Mouse (Mus musculus) neural tube, embryonic 13.5 days (tissue): Measurements from ENCODE around the gene Lrmp. TPM values are rescaled to one million over a fixed set of nuclear protein-coding genes. Genes with fewer than 3 reads are reported as not detected.
A peak's percentile ranks its signal among the peaks of the same experiment; 100 is the strongest.

Source experiments
- ATAC-seq: fragments of 200-750 bp; cut with Nextera tagmentation; 2 replicates; pipeline ENCODE4 v1.8.0; 2017; ENCODE audit warnings: low read depth, mild to moderate bottlenecking, moderate TSS enrichment, moderate library complexity
- H3K27ac ChIP-seq: fragments of 300-500 bp; sonication (generic); replicated peaks from 2 replicates; pipeline ENCODE4 v1.5.1; 2015; ENCODE audit warnings: moderate library complexity, mild to moderate bottlenecking, inconsistent platforms
- H3K27me3 ChIP-seq: fragments of 300-500 bp; sonication (generic); 2 replicates; pipeline ENCODE4 v1.6.1; 2015; ENCODE audit warnings: mild to moderate bottlenecking, inconsistent platforms
- H3K36me3 ChIP-seq: fragments of 300-500 bp; sonication (generic); 2 replicates; pipeline ENCODE4 v1.6.1; 2015; ENCODE audit warnings: mild to moderate bottlenecking, inconsistent platforms
- H3K4me1 ChIP-seq: fragments of 300-500 bp; sonication (generic); replicated peaks from 2 replicates; pipeline ENCODE4 v1.6.1; 2015; ENCODE audit warnings: inconsistent platforms
- H3K4me2 ChIP-seq: fragments of 300-500 bp; sonication (generic); 2 replicates; pipeline ENCODE4 v1.6.1; 2015; ENCODE audit warnings: inconsistent platforms, mild to moderate bottlenecking, moderate library complexity
- H3K4me3 ChIP-seq: fragments of 300-500 bp; sonication (generic); 2 replicates; pipeline ENCODE4 v1.5.1; 2015; ENCODE audit warnings: mild to moderate bottlenecking, inconsistent platforms
- H3K9ac ChIP-seq: fragments of 300-500 bp; sonication (generic); 2 replicates; pipeline ENCODE4 v1.6.1; 2015; ENCODE audit warnings: moderate library complexity, mild to moderate bottlenecking, inconsistent platforms
- H3K9me3 ChIP-seq: fragments of 300-500 bp; sonication (generic); 2 replicates; pipeline ENCODE4 v1.6.1; 2016; ENCODE audit warnings: inconsistent platforms
- WGBS: fragments of 180-500 bp; shearing (Covaris S2); methylation state at CpG from one replicate; pipeline ENCODE4 v1.1.7; 2015; 5-methylcytosine and 5-hydroxymethylcytosine counted together
- polyA plus RNA-seq: library from polyadenylated mRNA; unstranded; fragments of >200 nt; fragmentation: Nextera tagmentation; extraction: Ambion mirVana; gene quantifications from 2 replicates; pipeline ENCODE4 v1.2.1, GENCODE M21; 2015

Gene Lrmp
- polyA plus RNA-seq, result 0.93 and 1.0 TPM in 2 replicates

DNA sequence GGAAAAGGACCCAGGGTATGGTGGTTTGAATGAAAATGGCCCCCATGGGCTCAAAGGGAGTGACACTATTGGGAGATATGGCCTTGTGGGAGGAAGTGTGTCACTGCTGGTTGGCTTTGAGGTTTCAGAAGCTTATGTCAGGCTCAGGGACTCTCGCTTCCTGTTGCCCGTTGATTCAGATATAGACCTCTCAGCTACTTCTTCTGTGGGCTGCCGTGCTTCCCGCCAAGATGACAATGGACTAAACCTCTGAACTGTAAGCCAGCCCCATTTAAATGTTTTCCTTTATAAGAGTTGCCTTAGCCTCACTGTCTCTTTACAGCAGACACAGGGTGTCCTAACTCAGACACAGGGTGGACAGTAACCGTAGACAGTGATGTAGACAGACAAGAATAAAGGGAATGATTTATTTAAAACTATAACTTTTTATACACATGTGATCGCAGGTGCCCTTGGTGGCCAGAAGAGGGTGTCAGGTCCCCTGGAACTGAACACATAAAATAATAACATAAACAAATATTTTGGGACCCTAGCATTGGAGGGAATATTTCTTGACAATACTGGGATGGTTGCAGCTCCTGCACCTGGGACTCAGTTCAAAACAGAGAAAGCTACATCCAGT, at the start of gene Lrmp:
Lrmp (plus strand) TSS at position 178 of the 622 bp plus-strand sequence.
- 69% methylated on average over 6 of the region's 6 CpGs for WGBS
- peak within 1 kb of the TSS; percentile 52; the same call in 1 of the 2 replicates for H3K9ac ChIP-seq
- H3K4me1 ChIP-seq, result peaks cover 11% of the 10 kb centered on the region
- H3K27ac ChIP-seq, result peak within 1 kb of the TSS; percentile 65
- H3K9me3 ChIP-seq, result no peaks in the 10 kb centered on the region
- H3K4me3 ChIP-seq, result no peak within 1 kb of the TSS
- H3K27me3 ChIP-seq, result no peaks in the 10 kb centered on the region
- no peak within 1 kb of the TSS for H3K4me2 ChIP-seq
- 0 out of 2 replicates have a peak, but pooled peaks have one; percentile 8 for ATAC-seq
- no peaks in the 10 kb centered on the region for H3K36me3 ChIP-seq

DNA sequence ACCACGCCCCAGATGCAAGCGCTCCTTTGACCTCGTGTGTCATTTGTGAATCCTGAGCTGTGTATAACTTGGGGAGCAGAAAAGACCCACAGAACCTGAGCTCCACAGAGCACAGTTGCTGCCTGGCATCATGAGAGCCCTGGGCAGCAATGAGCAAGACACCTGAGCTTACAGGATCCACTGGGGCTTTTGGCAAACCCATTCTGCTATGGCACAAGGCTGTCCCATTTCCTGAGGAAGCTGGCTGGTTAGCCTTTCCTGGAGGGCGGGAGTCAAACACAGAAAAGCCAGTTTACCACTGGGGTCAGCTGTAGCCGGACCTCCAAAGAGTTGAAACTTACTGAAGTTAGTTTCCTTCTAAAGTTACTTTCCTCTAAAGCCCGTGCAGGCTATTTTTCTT, 49.0 kb upstream of the Lrmp start:
- Histone ChIP-seq H3K27ac (no peak overlapping the region), H3K9ac (no peak overlapping the region), H3K4me3 (no peak overlapping the region), H3K36me3 (no peaks in the 10 kb centered on the region), H3K9me3 (no peaks in the 10 kb centered on the region), H3K4me1 (no peaks in the 10 kb centered on the region), H3K27me3 (no peaks in the 10 kb centered on the region), H3K4me2 (no peak overlapping the region)
- WGBS, result 81% methylated on average over 6 of the region's 6 CpGs
- ATAC-seq, result no peak

DNA sequence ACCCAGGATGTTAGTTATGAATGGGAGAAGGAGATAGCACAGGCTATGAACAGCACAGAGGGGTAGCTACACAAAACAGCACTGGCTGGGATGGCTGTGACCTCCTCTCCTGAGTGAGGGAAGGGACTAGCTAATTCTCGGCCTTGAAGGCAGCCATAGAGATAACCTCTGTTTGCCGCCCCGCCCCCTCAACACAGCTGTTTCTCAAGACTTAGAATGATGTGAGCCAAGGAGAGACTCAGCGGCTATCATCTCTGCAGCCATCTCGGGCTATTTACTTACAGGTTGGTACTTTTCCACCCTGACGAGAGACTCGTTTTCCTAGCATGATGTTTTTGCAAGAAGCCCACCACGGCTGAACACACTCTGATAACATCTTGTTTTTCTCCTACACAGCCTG, 47.8 kb upstream of the Lrmp start:
- Histone ChIP-seq H3K9me3 (no peaks in the 10 kb centered on the region), H3K27ac (no peak overlapping the region), H3K4me1 (no peaks in the 10 kb centered on the region), H3K4me3 (no peak overlapping the region), H3K9ac (no peak overlapping the region), H3K27me3 (no peaks in the 10 kb centered on the region), H3K36me3 (no peaks in the 10 kb centered on the region), H3K4me2 (no peak overlapping the region)
- 87% methylated on average over 8 of the region's 8 CpGs for WGBS
- no peak for ATAC-seq

DNA sequence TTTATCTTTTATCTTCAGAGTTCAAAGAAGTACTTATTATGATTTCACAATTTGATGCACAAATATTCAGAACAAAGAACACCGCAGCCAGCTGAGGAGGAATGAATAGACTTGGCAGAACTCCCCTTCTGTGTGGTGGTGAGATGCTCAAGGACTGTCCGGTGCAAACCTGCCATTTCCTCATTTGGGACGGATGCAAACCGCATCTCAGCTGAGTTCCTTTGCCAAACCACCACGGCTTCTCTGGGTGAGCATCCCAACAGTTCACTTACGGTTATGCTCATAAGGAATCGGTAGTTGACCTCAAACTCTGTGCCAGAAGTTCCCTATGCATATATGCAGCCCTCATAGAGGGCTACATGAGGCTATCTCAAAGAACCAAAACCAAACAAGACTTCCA, 46.1 kb upstream of the Lrmp start:
- H3K4me2 ChIP-seq, result no peak overlapping the region
- H3K4me3 ChIP-seq, result no peak overlapping the region
- H3K4me1 ChIP-seq, result no peaks in the 10 kb centered on the region
- ATAC-seq, result no peak
- no peaks in the 10 kb centered on the region for H3K36me3 ChIP-seq
- H3K27me3 ChIP-seq, result 0 out of 2 replicates have a peak, but pooled peaks cover 3% of the 10 kb centered on the region
- H3K27ac ChIP-seq, result no peak overlapping the region
- no peak overlapping the region for H3K9ac ChIP-seq
- H3K9me3 ChIP-seq, result no peaks in the 10 kb centered on the region
- 96% methylated on average over 7 of the region's 7 CpGs for WGBS

DNA sequence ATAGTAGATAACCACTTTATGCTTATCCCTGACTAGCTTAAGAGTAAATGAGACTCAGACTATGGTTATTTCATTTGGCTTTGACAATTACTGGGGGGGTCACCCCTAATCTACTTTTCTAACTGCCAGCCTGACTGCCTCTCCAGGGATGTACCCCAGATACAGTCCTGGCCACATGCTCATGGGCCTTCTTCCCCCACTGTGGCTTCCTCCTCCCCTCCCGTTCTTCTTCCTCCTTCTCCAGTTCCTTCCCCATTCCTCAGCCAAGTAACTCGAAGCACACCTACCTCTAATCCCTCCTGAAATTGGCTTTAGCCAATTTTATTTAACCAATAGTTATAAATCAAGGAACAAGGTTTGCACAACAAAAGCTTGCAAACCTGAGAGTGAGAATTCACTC, 45.5 kb upstream of the Lrmp start:
- ATAC-seq, result no peak
- Histone ChIP-seq H3K9ac (no peak overlapping the region), H3K9me3 (no peaks in the 10 kb centered on the region), H3K4me3 (no peak overlapping the region), H3K36me3 (no peaks in the 10 kb centered on the region), H3K4me2 (no peak overlapping the region), H3K27ac (no peak overlapping the region), H3K27me3 (0 out of 2 replicates have a peak, but pooled peaks cover 3% of the 10 kb centered on the region), H3K4me1 (0 out of 2 replicates have a peak, but pooled peaks cover under 1% of the 10 kb centered on the region)
- WGBS, result 86% methylated on average over 2 of the region's 2 CpGs

DNA sequence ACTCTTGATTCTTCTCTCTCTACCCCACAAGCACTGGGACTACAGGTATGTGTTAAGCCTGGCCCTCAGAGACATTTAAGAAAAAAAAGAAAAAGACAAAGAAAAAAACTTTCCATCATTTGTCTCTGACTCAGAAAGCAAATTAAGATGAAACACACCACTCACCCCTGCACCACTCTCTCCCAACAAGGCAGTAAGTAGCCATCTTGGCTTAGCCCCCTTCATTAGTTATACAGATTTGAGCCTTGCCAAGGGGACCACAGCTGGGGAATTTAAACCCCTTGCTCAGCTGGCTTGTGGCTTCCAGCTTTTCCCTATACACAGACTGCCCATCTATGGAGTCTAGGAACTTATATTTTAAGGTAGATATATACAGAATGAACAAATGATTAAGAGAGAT, 41.0 kb upstream of the Lrmp start:
- H3K27me3 ChIP-seq, result 0 out of 2 replicates have a peak, but pooled peaks cover 3% of the 10 kb centered on the region
- no peak overlapping the region for H3K27ac ChIP-seq
- ATAC-seq, result no peak
- no peak overlapping the region for H3K4me3 ChIP-seq
- H3K9ac ChIP-seq, result no peak overlapping the region
- peak overlapping the region; percentile 98; the same call in 1 of the 2 replicates for H3K4me2 ChIP-seq
- H3K9me3 ChIP-seq, result no peaks in the 10 kb centered on the region
- peaks cover 14% of the 10 kb centered on the region; the same call in 1 of the 2 replicates for H3K4me1 ChIP-seq
- no peaks in the 10 kb centered on the region for H3K36me3 ChIP-seq

DNA sequence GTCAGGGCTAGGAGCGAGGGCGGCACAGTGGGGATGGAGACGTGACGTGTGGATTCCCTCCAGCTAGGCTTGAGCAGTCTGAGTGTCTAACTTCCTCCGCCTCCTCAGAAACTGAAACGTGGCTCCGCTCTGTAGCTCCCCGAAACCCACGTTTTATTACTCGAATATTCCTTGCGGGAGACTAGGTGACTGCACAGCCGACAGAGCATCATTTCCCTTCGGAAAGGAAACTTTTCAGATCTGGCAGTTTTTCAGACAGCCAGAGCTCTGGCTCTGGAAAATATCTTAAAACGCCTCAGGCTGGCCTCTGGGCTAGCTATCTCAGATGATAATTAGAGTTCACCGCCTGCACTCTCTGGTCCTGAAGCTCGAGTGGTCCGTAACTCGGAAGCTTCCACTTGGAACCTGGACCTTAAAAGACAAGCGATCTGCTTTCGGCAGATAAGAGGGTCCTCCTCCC, 40.3 kb upstream of the Lrmp start:
- Histone ChIP-seq H3K27ac (no peak overlapping the region), H3K4me2 (peak overlapping the region; percentile 98), H3K9me3 (no peaks in the 10 kb centered on the region), H3K4me1 (peaks cover 14% of the 10 kb centered on the region; the same call in 1 of the 2 replicates), H3K27me3 (0 out of 2 replicates have a peak, but pooled peaks cover 3% of the 10 kb centered on the region), H3K4me3 (peak overlapping the region; percentile 45), H3K36me3 (no peaks in the 10 kb centered on the region), H3K9ac (peak overlapping the region; percentile 65)
- ATAC-seq, result peak; percentile 58; the same call in 1 of the 2 replicates
- WGBS, result under 1% methylated on average over 20 of the region's 20 CpGs

DNA sequence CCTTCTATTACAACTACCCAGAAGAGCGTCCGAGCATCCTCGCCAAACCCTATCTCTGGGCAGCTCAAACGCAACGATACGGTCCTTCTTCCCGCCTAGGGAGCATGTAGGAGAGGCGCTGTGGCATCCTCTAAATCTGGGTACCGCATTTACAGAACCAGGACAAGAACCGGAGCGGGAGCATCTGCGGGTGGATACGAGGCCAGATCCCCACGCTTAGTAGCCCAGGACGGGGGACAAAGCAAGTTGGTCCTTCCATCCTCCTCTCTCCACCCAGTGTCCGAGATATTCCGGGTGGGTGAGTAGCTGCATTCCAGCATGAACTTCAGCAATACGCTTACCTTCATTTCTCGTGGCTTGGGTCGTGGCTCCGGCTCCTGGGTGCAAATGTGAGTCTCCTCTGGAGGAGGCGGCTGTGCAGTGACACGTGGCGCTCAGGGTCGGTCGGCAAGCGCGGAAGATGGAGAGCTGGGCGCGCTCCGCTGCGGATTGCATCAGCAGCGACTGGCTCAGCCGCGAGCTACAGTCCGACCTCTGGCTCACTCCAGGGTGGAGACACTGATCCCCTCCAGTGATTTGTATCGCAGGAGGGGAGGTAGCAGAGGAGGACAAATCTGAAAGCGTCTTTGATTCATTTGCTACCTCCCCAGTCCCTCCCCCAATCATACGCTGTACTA, 39.8 kb upstream of the Lrmp start, which contains the start of gene Bcat1:
Bcat1 (minus strand) TSS at position 637 of the 677 bp plus-strand sequence.
- Histone ChIP-seq H3K4me1 (peaks cover 14% of the 10 kb centered on the region; the same call in 1 of the 2 replicates), H3K4me3 (peak within 1 kb of the TSS; percentile 45), H3K4me2 (peak within 1 kb of the TSS; percentile 98), H3K27me3 (0 out of 2 replicates have a peak, but pooled peaks cover 3% of the 10 kb centered on the region), H3K27ac (no peak within 1 kb of the TSS), H3K9me3 (no peaks in the 10 kb centered on the region), H3K9ac (peak within 1 kb of the TSS; percentile 65), H3K36me3 (no peaks in the 10 kb centered on the region)
- under 1% methylated on average over 39 of the region's 39 CpGs for WGBS
- peak; percentile 83 for ATAC-seq

DNA sequence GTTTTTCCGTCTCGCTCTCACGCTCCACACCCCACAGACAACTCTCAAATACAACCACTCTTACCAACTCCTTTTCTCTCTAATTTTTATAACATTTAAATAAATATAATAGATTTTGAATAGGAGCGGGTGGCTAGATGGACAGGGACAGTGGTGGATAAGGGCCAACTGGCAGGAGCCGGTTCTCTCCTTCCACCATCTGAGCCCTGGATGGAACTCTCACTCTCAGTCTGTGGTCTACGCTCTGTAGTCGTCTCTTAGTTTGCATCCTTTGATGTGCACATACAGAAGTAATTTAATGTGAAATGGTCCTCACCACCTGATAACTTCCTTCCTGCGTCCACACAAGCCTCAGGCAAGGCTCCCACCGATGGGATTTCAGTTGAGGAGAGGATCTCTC, 39.2 kb upstream of the Lrmp start:
- no peak overlapping the region for H3K27ac ChIP-seq
- H3K27me3 ChIP-seq, result 0 out of 2 replicates have a peak, but pooled peaks cover 3% of the 10 kb centered on the region
- H3K4me1 ChIP-seq, result peaks cover 14% of the 10 kb centered on the region; the same call in 1 of the 2 replicates
- peak overlapping the region; percentile 98 for H3K4me2 ChIP-seq
- WGBS, result 15% methylated on average over 9 of the region's 9 CpGs
- peak overlapping the region; percentile 65 for H3K9ac ChIP-seq
- H3K9me3 ChIP-seq, result no peaks in the 10 kb centered on the region
- no peak for ATAC-seq
- peak overlapping the region; percentile 45 for H3K4me3 ChIP-seq
- H3K36me3 ChIP-seq, result no peaks in the 10 kb centered on the region

DNA sequence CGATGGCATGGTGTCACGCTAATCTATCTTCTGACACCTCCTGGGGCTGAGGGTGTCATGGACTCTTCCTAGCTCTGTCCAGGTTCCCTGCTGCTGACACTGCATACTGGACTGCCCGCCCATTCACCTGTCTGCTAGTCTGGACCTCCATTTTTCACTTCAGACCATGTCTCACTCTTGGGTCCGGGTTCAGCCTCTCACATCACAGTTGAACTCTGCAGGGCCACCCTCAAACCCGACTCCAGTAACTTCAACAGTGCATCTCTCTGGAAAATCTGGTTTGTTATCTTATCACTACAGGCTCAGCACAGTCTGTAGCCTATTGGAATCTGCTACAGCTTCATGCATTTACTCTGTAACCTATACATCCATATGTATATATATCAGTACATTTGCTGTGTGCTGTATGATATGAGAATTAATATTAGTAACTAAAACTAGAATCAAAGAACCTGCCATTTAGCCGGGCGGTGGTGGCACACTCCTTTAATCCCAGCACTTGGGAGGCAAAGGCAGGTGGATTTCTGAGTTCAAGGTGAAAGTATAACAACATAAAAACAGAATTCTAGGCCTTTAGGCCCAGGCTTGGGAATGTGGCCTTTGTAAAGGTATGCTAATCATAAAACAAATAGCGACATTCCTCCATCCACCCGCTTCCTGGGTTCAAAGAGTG, 36.2 kb upstream of the Lrmp start:
- Histone ChIP-seq H3K4me3 (no peak overlapping the region), H3K27me3 (no peaks in the 10 kb centered on the region), H3K9me3 (no peaks in the 10 kb centered on the region), H3K4me1 (peaks cover 14% of the 10 kb centered on the region; the same call in 1 of the 2 replicates), H3K4me2 (no peak overlapping the region), H3K27ac (no peak overlapping the region), H3K36me3 (no peaks in the 10 kb centered on the region), H3K9ac (no peak overlapping the region)
- WGBS, result 75% methylated on average over 9 of the region's 9 CpGs
- no peak for ATAC-seq

DNA sequence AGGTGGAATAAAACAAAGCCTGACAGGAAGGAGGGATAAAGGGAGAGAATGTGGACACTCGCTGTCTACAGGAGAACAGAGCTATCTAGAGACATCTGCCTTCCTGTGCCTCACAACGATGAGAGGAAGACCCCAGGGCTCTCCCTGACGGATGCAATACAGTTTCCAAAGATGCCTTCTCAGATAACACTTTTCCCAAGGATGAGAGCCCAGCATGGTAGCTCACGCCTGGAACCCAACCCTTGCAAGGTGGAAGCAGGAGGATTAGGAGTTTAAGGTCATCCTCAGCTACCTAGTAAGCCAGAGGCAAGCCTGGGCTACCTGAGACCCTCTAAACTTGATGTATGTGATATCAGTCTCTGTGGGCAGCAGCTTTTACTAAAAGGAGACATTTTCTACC, 33.7 kb upstream of the Lrmp start:
- H3K4me3 ChIP-seq, result no peak overlapping the region
- H3K9me3 ChIP-seq, result no peaks in the 10 kb centered on the region
- WGBS, result 80% methylated on average over 4 of the region's 4 CpGs
- H3K27ac ChIP-seq, result no peak overlapping the region
- H3K36me3 ChIP-seq, result no peaks in the 10 kb centered on the region
- no peaks in the 10 kb centered on the region for H3K4me1 ChIP-seq
- ATAC-seq, result no peak
- no peak overlapping the region for H3K4me2 ChIP-seq
- H3K27me3 ChIP-seq, result no peaks in the 10 kb centered on the region
- no peak overlapping the region for H3K9ac ChIP-seq
